Mouse (Mus musculus): Measurements from ENCODE around the gene Paqr3. TPM values are rescaled to one million over a fixed set of nuclear protein-coding genes. Genes with fewer than 3 reads are reported as not detected.

Paqr3 gene
- polyA plus RNA-seq, 1 experiment, result 16.1 TPM

DNA sequence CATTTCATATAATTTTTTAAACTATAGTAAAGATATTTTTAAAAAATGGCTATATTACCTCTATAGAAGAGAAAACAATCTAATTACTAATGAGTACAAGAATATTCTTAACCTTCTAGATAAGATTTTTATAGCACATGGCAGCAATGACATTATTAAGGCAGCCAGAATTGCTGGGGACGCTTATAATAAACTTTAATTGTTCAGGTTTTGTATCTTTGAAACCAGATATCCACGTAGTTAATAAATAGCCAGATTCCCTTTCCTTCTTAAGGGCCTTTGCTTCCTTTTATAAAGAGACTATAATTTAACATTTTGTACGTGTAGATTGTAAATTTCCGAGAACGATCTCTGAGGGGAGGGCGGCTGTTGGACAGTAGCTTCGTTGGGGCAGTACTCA, 66.1 kb downstream of the Paqr3 start:
- Histone ChIP-seq H3K4me1 (ENCODE audit: control insufficient read depth, insufficient read depth, low read length) (no peaks in the 10 kb centered on the region), H3K27ac (ENCODE audit: insufficient read depth, low read length) (no peak overlapping the region), H3K4me3 (ENCODE audit: insufficient read depth, low read length) (no peak overlapping the region)
- TF ChIP-seq POLR2A (IDR thresholded peaks at IDR 0.05; ENCODE audit: extremely low read depth, insufficient read depth, low read length), result no peak

Other genes starting within 250 kb of the Paqr3 start
- 9.1 and 10.5 TPM in 2 replicates for gene Bmp2k, start 113.9 kb downstream of the Paqr3 start, polyA plus RNA-seq (2012; rRNA removed)